Mouse (Mus musculus): ENCODE results near the gene Klk10. TPM values are rescaled to one million over a fixed set of nuclear protein-coding genes. Genes with fewer than 3 reads are reported as not detected.

The Klk10 gene
- total and polyA plus RNA-seq, 3 experiments = not detected

DNA sequence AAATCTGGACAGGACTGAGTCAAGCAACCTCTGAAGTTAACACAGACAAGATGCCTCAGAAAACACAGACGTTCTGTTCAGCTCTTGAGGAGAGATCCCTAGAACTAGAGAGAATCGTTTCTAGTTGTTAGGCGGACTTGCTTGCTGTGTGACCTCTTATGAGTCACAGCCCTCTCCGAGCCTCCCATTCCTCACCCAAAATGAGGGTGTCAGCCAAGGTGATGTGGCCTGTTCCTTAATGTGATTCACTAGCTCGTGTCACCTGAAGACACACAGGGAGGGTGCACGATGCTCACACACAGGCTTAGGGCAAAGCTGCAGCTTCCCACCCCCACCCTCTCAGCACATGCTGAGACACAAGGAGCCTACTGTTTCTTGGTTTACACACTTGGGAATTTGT, 594 bp upstream of the Klk10 start:
- Histone ChIP-seq H3K27me3 (replicated peaks) (peaks cover 92% of the 10 kb centered on the region), H3K4me2 (ENCODE audit: insufficient read depth, low read depth, poor library complexity, severe bottlenecking) (no peak overlapping the region), H3K4me1 (ENCODE audit: control insufficient read depth in 1 of 2, insufficient read depth in 2 of 2) (peaks cover 5 to 7% of the 10 kb centered on the region in 2 experiments; a peak in 1 of 4 replicates), H3K36me3 (replicated peaks in 1 of 2; ENCODE audit: control insufficient read depth in 1 of 2, insufficient read depth in 1 of 2, low read length in 1 of 2) (no peaks in the 10 kb centered on the region), H3K9me3 (replicated peaks; ENCODE audit: low read length) (no peaks in the 10 kb centered on the region), H3K9ac (ENCODE audit: insufficient read depth, low read depth) (no peak overlapping the region), H3K79me2 (replicated peaks; ENCODE audit: control insufficient read depth, extremely low read depth, insufficient read depth, poor library complexity, severe bottlenecking) (no peaks in the 10 kb centered on the region), H3K27ac (ENCODE audit: insufficient read depth, low read depth) (no peak overlapping the region), H3K4me3 (replicated peaks in 1 of 3; ENCODE audit: low read depth in 2 of 3, low read length in 2 of 3, poor library complexity in 1 of 3) (no peak overlapping the region)
- dilution Hi-C loops (cut with MboI; ENCODE audit: extremely low pct_ligation_motif_present, extremely low pct_unique_long_range_greater_than_20kb, low sequenced_read_pairs) = no loop called here
- in situ Hi-C loops (cut with MboI; ENCODE audit: low pct_ligation_motif_present, low pct_unique_long_range_greater_than_20kb, low sequenced_read_pairs) = loop anchor here (5.0 to 25.0 kb wide), 2 partner anchors 98 to 293 kb away; partner anchors contain the start of gene Iglon5
- DNase-seq (ENCODE audit: extremely low read depth) = no peak
- TF ChIP-seq HCFC1 (IDR thresholded peaks at IDR 0.05; ENCODE audit: low read depth, low read length) = no peak
- no peak for TF ChIP-seq CHD2 (IDR thresholded peaks at IDR 0.05; ENCODE audit: low read length)

DNA sequence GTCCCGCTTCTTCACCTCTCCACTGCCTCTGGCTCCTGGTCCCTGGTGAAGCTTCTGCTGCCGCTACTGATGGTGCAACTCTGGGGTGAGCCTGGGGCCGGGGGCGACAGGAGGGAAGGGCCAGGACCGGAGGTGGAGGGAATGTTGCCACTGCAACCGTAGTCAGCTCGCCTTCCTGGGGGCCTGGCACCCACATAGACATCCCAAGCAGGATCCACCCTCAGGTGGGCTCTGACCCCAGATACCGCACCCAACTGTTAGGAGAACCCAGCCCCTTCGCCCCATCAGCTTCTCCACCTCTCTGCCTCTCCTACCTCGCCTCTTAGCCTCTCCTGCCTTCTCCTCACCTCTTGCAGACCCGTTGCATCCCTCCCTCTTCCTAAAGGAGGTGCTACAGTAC, 706 bp downstream of the Klk10 start:
- no peaks in the 10 kb centered on the region for H3K36me3 ChIP-seq (replicated peaks in 1 of 2; ENCODE audit: control insufficient read depth in 1 of 2, insufficient read depth in 1 of 2, low read length in 1 of 2)
- TF ChIP-seq ZKSCAN1 (IDR thresholded peaks at IDR 0.05; ENCODE audit: borderline replicate concordance, low read depth, low read length) = no peak
- no peak for TF ChIP-seq TBP (conservative IDR thresholded peaks at IDR 0.05; ENCODE audit: low read depth, low read length)
- TF ChIP-seq CHD2 (IDR thresholded peaks at IDR 0.05; ENCODE audit: low read length) = no peak
- TF ChIP-seq ZC3H11A (IDR thresholded peaks at IDR 0.05; ENCODE audit: low read depth, low read length) = no peak
- no peak for TF ChIP-seq ZNF384 (IDR thresholded peaks at IDR 0.05; ENCODE audit: low read depth, low read length)
- TF ChIP-seq IRF4 (IDR thresholded peaks at IDR 0.05; ENCODE audit: low read depth, low read length) = no peak
- no peak for TF ChIP-seq MAZ (IDR thresholded peaks at IDR 0.05; ENCODE audit: low read depth, low read length)
- TF ChIP-seq CTCF (conservative IDR thresholded peaks at IDR 0.05 in 1 of 2, IDR thresholded peaks at IDR 0.05 in 1 of 2; ENCODE audit: low read depth in 2 of 2, low read length in 2 of 2) = no peak
- H3K4me3 ChIP-seq (replicated peaks in 1 of 3; ENCODE audit: low read depth in 2 of 3, low read length in 2 of 3, poor library complexity in 1 of 3) = no peak overlapping the region
- no peak overlapping the region; the same call in 1 of the 2 replicates for H3K4me2 ChIP-seq (ENCODE audit: insufficient read depth, low read depth, poor library complexity, severe bottlenecking)
- no peak for DNase-seq (ENCODE audit: extremely low read depth)
- in situ Hi-C loops (cut with MboI; ENCODE audit: low pct_ligation_motif_present, low pct_unique_long_range_greater_than_20kb, low sequenced_read_pairs) = loop anchor here (5.0 to 25.0 kb wide), 2 partner anchors 99 to 294 kb away; partner anchors contain the start of gene Iglon5
- H3K9ac ChIP-seq (ENCODE audit: insufficient read depth, low read depth) = no peak overlapping the region
- H3K27me3 ChIP-seq (replicated peaks) = peaks cover 88% of the 10 kb centered on the region
- H3K9me3 ChIP-seq (replicated peaks; ENCODE audit: low read length) = no peaks in the 10 kb centered on the region
- H3K4me1 ChIP-seq (ENCODE audit: control insufficient read depth in 1 of 2, insufficient read depth in 2 of 2) = peaks cover 5 to 7% of the 10 kb centered on the region in 2 experiments; a peak in 1 of 4 replicates
- no peaks in the 10 kb centered on the region for H3K79me2 ChIP-seq (replicated peaks; ENCODE audit: control insufficient read depth, extremely low read depth, insufficient read depth, poor library complexity, severe bottlenecking)
- dilution Hi-C loops (cut with MboI; ENCODE audit: extremely low pct_ligation_motif_present, extremely low pct_unique_long_range_greater_than_20kb, low sequenced_read_pairs) = no loop called here
- no peak overlapping the region for H3K27ac ChIP-seq (ENCODE audit: insufficient read depth, low read depth)

DNA sequence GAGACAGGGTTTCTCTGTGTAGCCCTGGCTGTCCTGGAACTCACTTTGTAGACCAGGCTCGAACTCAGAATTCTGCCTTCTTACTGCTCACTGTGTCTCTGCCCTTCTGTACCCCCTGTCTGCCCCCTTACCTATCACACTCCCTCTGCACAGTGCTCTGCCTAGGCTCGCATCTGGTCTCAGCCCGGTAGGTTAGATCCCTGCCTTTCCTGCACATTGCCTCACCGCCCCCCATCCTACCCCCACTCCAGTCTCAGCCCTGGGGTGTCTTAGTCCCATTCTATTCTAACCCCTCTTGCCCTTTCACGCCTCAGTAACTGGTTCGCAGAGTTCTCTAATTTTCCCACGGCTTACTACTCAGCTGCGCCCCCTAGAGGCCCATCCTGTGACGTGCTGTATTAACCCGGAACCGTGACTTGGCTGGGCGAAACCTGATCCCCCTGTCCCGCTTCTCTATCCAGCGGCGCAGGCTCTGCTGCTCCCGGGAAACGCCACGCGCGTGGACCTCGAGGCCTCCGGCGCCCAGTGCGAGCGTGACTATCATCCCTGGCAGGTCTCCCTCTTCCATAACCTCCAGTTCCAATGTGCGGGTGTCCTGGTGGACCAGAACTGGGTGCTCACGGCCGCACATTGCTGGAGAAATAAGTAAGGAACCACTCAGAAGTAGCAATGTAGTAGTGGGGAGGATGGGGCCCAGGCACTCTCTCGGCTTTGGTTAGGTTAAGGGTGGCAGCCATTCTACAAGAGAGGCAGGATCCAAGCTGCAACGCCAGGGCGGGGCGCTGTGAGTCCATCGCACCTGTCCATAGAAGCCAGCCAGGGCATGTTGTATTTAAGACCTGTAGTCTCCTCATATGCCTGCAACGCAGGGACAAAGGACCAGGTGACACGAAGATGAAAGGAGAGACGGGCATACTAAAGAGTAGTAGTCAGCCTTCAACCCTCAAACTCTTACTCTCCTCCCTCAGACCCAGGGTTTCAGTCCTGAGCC, 1.7 kb downstream of the Klk10 start:
- H3K36me3 ChIP-seq (replicated peaks in 1 of 2; ENCODE audit: control insufficient read depth in 1 of 2, insufficient read depth in 1 of 2, low read length in 1 of 2) = no peaks in the 10 kb centered on the region
- H3K9ac ChIP-seq (ENCODE audit: insufficient read depth, low read depth) = no peak overlapping the region
- dilution Hi-C loops (cut with MboI; ENCODE audit: extremely low pct_ligation_motif_present, extremely low pct_unique_long_range_greater_than_20kb, low sequenced_read_pairs) = no loop called here
- peaks cover 87% of the 10 kb centered on the region for H3K27me3 ChIP-seq (replicated peaks)
- in situ Hi-C loops (cut with MboI; ENCODE audit: low pct_ligation_motif_present, low pct_unique_long_range_greater_than_20kb, low sequenced_read_pairs) = loop anchor here (5.0 to 25.0 kb wide), 2 partner anchors 100 to 295 kb away; partner anchors contain the start of gene Iglon5
- H3K9me3 ChIP-seq (replicated peaks; ENCODE audit: low read length) = no peaks in the 10 kb centered on the region
- H3K79me2 ChIP-seq (replicated peaks; ENCODE audit: control insufficient read depth, extremely low read depth, insufficient read depth, poor library complexity, severe bottlenecking) = no peaks in the 10 kb centered on the region
- H3K4me1 ChIP-seq (ENCODE audit: control insufficient read depth in 1 of 2, insufficient read depth in 2 of 2) = peaks cover 5 to 7% of the 10 kb centered on the region in 2 experiments; a peak in 1 of 4 replicates
- peak overlapping the region; percentile 60 for H3K4me2 ChIP-seq (ENCODE audit: insufficient read depth, low read depth, poor library complexity, severe bottlenecking)
- H3K4me3 ChIP-seq (replicated peaks in 1 of 3; ENCODE audit: low read depth in 2 of 3, low read length in 2 of 3, poor library complexity in 1 of 3) = peak overlapping the region in 1 of 3 experiments; percentile 41
- peak; percentile 64 for DNase-seq (ENCODE audit: extremely low read depth)
- no peak overlapping the region for H3K27ac ChIP-seq (ENCODE audit: insufficient read depth, low read depth)
- TF ChIP-seq ZNF384 (IDR thresholded peaks at IDR 0.05; ENCODE audit: low read depth, low read length) = no peak
- no peak for TF ChIP-seq ZC3H11A (IDR thresholded peaks at IDR 0.05; ENCODE audit: low read depth, low read length)
- TF ChIP-seq ZKSCAN1 (IDR thresholded peaks at IDR 0.05; ENCODE audit: borderline replicate concordance, low read depth, low read length) = no peak
- no peak for TF ChIP-seq MAX (IDR thresholded peaks at IDR 0.05; ENCODE audit: low read length)
- TF ChIP-seq TBP (conservative IDR thresholded peaks at IDR 0.05; ENCODE audit: low read depth, low read length) = no peak
- TF ChIP-seq ZMIZ1 (IDR thresholded peaks at IDR 0.05; ENCODE audit: low read depth, low read length) = no peak
- no peak for TF ChIP-seq PAX5 (IDR thresholded peaks at IDR 0.05; ENCODE audit: low read length)
- TF ChIP-seq RCOR1 (conservative IDR thresholded peaks at IDR 0.05; ENCODE audit: low read depth, low read length) = no peak
- no peak for TF ChIP-seq GABPA (IDR thresholded peaks at IDR 0.05; ENCODE audit: insufficient replicate concordance, low read depth, low read length)
- TF ChIP-seq RAD21 (IDR thresholded peaks at IDR 0.05; ENCODE audit: low read depth, low read length) = peak; percentile 8
- TF ChIP-seq ETS1 (conservative IDR thresholded peaks at IDR 0.05; ENCODE audit: low read depth, low read length) = no peak
- no peak; the same call in 1 of the 2 replicates for TF ChIP-seq IRF4 (IDR thresholded peaks at IDR 0.05; ENCODE audit: low read depth, low read length)
- no peak for TF ChIP-seq USF1 (IDR thresholded peaks at IDR 0.05; ENCODE audit: low read depth, low read length)
- no peak for TF ChIP-seq POLR2AphosphoS2 (IDR thresholded peaks at IDR 0.05; ENCODE audit: low read depth, low read length)
- TF ChIP-seq CHD2 (IDR thresholded peaks at IDR 0.05; ENCODE audit: low read length) = no peak
- no peak for TF ChIP-seq MEF2A (IDR thresholded peaks at IDR 0.05; ENCODE audit: borderline replicate concordance, low read depth, low read length)
- peak; percentile 44 to 80; a peak in 3 of 4 replicates for TF ChIP-seq CTCF (conservative IDR thresholded peaks at IDR 0.05 in 1 of 2, IDR thresholded peaks at IDR 0.05 in 1 of 2; ENCODE audit: low read depth in 2 of 2, low read length in 2 of 2)
- no peak for TF ChIP-seq JUN (IDR thresholded peaks at IDR 0.05; ENCODE audit: insufficient read depth, low read depth, low read length)

Data from CH12.LX (cell line).